Mouse (Mus musculus) spleen, adult 2 months (tissue): ENCODE results near the gene Vrk1.

ENCODE experiments used
- CTCF ChIP-seq: fragments of 200-500 bp; IDR thresholded peaks from 2 replicates; pipeline ENCODE4 v1.5.1; 2011; ENCODE audit warnings: mild to moderate bottlenecking, inconsistent platforms; ENCODE audit not compliant: insufficient read depth, insufficient read length, insufficient replicate concordance; ENCODE audit errors: extremely low read depth
- POLR2A ChIP-seq: fragments of 200-500 bp; IDR thresholded peaks from 2 replicates; pipeline ENCODE4 v1.6.1; 2011; ENCODE audit warnings: low read depth, low read length, inconsistent platforms

DNA sequence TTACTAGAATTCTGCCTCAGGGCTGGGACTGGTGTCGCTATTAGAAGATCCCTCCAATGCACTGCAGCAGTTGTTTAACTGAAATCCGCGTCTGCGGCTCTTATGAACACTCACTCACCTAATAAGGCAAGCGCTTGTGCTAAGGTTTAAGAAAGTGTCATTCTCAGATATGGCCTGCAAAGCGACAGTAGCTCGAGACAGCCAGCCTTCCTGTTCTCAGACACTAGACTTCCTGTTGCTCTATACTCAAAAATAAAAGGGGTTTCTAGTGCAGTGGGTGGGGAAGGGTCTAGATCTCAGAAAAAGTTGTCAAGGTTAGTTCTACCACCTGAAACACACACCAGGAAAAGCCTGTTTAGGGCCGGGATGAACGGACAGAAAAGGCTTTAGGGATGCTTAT, 21.9 kb downstream of the Vrk1 start:
- no peak for TF ChIP-seq POLR2A
- no peak for TF ChIP-seq CTCF
